Mouse (Mus musculus) layer of hippocampus, postnatal 10 days (tissue): Measurements from ENCODE around the gene Mgp. TPM values are rescaled to one million over a fixed set of nuclear protein-coding genes. Genes with fewer than 3 reads are reported as not detected.

Source experiments
- DNase-seq, 2 experiments: peaks; one replicate each; pipeline ENCODE4 v3.0.0; 2021; ENCODE audit warnings: low spot score in 2 of 2
- long read RNA-seq: library from polyadenylated mRNA; stranded (forward); transcript quantifications from one replicate; pipeline ENCODE4 v2.0.0, GENCODE M21; 2023
- total RNA-seq, 2 experiments: library from RNA; stranded (reverse); gene quantifications; 2 replicates each; pipeline ENCODE4 v1.2.3; 2021

Gene Mgp
- total RNA-seq, result 10 to 100 TPM; 15.1 to 26.3 TPM
- long read RNA-seq, transcript Mgp-201 (4 exons, 617 nt), result major isoform, 8 of 10 reads
- long read RNA-seq, partial matches to known transcripts, result 2 of 10 reads
- long read RNA-seq, other reads (novel, unspliced or antisense), result 0 of 10 reads

DNA sequence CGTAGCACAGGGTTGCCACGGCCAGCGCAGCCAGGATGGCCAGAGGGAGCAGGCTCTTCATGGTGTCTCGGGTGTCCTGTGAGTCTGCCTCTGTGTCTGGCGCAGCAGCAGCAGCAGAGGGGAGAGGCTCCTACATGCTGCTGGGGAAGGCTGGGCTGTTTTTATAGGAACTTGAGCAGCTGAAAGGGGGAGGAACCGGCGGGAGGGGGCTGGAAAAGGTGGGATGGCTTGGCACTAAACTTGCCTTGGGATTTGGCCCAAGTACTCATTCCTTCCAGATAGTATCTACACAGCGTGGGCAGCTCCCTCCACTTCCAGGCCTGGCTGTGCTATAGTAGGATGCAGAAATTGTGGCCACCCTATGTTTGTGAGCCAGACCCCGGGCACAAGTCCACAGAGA is at the start of gene Mgp:
Gene Mgp (minus strand): TSS at position 154 of the 400 bp plus-strand sequence.
- DNase-seq, result no peak

DNA sequence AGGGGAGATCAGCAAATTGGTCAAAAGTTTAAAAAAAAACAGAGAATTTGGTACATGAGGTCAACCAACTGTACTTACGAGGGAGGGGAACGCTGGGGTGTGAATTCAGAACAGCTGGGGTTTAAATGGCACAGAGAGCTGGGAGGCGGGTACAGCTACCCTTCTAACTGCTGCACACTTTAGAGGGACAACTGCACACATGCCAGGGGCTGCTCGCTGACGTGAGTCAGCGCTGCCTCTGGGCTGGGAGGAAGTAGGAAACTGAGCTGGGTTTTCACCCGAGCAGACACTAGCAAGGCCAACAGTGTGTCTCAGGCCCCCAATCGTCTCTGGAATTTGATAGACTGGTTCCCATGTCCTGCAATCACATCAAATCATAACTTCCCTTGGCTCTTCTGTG is 49.4 kb upstream of the Mgp start:
- DNase-seq, result no peak

DNA sequence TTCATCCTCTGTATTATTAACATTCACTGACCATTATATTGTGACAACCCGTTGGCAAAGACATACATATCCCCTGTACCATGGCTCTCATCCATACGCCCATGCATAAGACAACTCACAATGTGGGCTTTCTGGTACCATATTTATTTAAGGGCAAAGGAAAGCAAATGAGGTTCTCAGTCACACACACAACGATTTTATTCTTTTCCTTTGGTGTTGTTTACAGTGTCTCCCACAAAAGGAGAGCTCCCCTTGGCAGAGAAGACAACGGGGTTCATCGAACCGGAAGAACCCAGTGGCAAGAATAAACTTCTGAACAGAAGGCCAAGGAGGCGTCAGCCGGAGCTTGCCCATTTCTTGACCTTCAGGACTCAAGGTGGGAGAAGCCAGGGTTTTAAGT is 47.9 kb upstream of the Mgp start, which contains the start of gene Pde6h:
Gene Pde6h (plus strand): TSS at position 301 of the 400 bp plus-strand sequence.
- no peak for DNase-seq

DNA sequence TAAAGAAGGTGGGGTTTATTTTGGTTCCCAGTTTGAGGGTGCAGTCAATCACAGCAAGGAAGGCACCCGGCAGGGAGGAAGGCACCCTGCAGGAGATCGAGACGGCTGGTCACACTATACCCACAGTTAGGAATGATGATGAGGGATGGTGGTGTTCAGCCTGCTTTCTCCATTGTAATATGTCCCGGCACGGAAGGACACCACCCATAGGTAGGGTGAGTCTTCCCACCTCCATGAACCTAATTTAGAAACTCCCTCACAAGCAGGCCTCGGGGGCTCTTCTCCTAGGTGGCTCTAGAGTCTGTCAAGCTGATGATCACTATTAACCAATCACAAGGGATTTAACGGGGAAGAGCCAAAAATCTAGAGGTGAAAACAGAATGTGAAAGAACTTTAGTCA is 47.2 kb upstream of the Mgp start:
- no peak for DNase-seq

DNA sequence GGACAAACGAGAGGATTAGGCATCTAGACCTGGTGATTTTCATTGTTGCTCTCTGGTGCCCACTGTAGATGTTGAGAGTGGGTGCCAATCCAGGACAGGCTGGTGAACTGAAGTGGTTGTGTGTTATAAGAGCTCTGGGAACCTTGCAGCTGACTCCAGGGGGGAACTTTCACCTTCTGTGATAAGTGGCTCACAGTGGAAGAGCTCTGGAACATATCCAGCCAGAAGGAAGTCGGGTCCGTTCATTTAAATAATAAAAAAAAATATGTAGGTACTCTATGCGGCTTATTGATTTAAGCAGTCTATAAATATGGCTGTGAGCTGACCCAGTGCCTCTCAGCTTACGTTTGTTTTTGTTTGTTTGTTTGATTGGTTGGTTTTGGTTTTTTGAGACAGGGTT is 46.5 kb upstream of the Mgp start, which contains the start of gene Erp27:
Gene Erp27 (minus strand): TSS at position 101 of the 400 bp plus-strand sequence.
- no peak for DNase-seq

DNA sequence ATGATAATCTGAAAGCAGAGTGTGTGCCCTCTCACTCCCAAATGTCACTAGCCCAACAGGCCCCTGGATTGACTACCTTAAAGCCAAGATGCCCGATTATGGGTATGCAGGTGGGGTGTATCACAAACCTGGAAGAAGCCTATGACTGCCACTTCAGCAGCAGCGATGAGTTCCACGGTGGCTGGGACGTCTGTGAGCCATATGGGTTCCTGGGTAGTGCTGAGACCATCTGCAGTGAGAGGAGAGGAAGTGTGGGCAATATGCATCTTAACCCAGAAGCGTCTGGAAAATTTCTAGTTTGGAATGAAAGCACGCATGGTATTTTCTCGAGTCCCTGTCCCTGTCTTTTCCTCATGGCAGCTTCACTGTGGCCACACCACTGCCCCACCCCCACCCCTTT is 46.0 kb upstream of the Mgp start:
- peak in 1 of 2 experiments; percentile 33 for DNase-seq

GRCm38 (mm10) chr6:136920320-136921257 is 45.0 kb upstream of the Mgp start:
- peak; percentile 84 to 88 for DNase-seq

DNA sequence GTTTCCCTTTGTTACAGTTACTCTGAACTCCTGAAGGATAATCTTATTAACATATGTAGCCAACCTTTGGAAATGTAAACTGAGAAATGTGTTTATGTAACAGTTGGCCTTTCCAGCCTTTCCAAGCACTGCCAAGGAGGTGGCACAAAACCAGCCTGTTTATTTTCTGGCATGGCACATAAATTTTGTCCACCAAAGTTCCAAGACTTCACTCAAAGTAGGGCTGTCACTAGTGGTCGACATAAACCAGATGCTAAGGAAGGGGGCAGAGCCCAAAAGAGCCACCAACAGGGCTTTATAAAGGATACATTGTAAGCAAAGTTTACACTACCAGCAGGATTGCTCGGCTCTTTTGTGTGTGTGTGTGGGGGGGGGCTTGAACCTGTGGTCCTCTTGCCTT is 42.3 kb upstream of the Mgp start:
- no peak for DNase-seq

GRCm38 (mm10) chr6:136915721-136916395 is 40.2 kb upstream of the Mgp start:
- DNase-seq, result no peak

- DNase-seq, result no peak
Measured at GRCm38 (mm10) chr6:136914234-136914633, 38.6 kb upstream of the Mgp start.

- DNase-seq, result no peak
Measured at GRCm38 (mm10) chr6:136913384-136914126, 37.9 kb upstream of the Mgp start.

DNA sequence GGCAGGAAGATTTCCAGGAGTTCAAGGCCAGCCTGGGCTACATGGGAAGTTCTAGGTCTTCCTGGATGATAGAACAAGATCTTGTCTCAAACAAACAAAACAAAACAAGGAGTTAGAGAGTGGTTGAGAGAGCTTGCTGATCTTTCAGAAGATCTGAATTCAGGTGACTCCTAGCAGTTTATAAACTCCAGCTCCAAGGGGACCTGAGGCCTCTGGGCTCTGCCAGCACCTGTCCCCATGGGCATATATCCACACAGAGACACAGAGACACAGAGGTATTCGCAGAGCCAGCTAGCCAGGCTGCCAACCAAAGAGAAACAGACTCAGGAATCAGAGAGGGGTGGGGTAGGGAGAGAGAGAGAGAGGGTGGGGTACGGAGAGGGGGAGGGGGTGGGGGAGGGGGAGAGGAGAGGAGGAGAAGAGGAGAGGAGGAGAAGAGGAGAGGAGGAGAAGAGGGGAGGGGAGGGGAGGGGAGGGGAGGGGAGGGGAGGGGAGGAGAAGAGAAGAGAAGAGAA is 37.2 kb upstream of the Mgp start:
- DNase-seq, result no peak

GRCm38 (mm10) chr6:136910247-136910890 is 34.7 kb upstream of the Mgp start:
- no peak for DNase-seq

- no peak for DNase-seq
Measured at GRCm38 (mm10) chr6:136906937-136907293, 31.3 kb upstream of the Mgp start.

DNA sequence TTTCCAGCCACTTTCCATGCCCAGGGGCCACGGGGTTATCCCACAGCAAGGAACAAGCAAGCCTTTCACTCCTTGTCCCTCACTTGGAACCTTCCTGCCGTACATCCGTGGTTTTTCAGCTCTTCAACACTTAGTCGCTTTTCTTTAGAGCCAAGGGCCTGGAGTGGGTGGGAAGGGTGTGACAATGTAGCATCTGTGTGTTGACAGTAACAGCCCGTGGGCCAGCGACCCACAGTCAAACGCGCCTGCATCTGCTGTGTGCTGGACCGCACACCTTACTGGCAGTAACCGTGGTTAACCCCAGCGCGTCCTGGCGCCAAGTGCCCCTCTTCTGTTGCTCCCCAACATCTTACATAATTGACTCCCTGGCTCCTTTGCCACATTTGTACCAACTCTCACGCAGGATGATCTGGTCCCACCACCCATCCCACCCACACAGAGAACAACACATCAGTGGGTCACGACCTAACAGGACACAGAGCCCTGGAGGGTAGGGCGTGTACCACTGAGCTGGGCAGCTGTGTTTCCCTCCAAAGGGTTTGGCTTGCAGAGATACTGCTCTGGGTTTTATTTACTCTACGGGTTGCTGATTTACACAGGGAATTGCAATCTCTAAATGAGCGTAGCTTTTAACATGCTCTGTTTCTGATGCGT is 30.8 kb upstream of the Mgp start:
- no peak for DNase-seq

GRCm38 (mm10) chr6:136903885-136904470 is 28.4 kb upstream of the Mgp start:
- no peak for DNase-seq

DNA sequence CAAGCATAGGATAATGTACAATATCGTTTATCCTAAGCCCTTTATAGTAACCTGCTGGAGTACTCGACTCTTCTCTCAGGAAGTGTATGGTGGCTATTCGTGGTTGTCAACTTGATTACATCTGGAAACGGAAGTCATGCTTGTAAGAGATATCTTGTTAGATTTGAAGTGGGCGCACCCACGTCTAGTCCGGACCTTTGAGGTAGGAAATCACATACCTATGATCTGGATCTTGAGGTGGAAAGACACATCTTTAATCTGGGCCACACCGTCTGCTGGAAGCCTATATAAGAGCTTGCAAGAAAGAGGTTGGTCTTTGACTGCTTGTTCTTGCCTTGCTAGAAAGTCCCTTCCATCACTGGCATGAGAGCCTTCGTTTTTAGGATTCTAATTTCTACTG is 26.9 kb upstream of the Mgp start:
- no peak for DNase-seq

GRCm38 (mm10) chr6:136901010-136901409 is 25.4 kb upstream of the Mgp start:
- DNase-seq, result no peak

DNA sequence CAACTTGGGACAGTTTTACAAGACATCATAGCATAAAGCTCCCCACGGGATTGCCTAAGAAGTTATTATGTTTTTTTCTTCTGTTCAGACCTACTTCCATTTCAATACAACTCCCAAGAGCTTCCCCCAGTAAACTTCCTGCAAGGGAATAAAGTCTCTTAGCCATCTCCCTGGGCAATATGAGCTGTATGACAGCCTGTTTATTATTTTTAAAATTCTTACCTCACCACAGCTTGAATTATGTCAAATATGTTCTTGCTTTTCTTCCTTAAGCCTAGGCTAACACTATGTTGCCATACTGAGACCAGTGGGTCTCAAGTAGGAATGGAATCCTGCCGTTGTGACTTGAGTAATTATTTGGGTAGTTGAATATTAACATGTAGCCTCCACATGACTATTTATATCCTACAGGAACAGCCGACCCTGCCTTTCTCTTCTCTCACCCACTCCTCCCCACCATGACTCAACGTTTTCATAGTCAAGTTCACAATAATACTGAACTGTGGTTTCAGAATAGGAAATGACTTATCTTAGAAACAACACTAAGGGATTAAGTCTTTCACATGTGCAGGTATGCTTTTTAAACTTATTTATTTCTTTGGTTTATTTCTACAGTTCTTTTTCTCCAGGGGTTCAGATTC is 24.9 kb upstream of the Mgp start:
- no peak for DNase-seq
